Mouse (Mus musculus) lung, embryonic 15.5 days (tissue): ENCODE data around the gene Insl3. TPM values are rescaled to one million over a fixed set of nuclear protein-coding genes. Genes with fewer than 3 reads are reported as not detected.
A peak's percentile ranks its signal among the peaks of the same experiment; 100 is the strongest.

Experiments used
- ATAC-seq: fragments of 200-750 bp; cut with Nextera tagmentation; 2 replicates; pipeline ENCODE4 v1.8.0; 2017; ENCODE audit warnings: moderate number of reproducible peaks, borderline replicate concordance; ENCODE audit not compliant: low FRiP score, low TSS enrichment; ENCODE audit errors: extremely low read depth
- H3K27ac ChIP-seq: fragments of 300-500 bp; sonication (generic); 2 replicates; pipeline ENCODE4 v1.5.1; 2015; ENCODE audit warnings: moderate library complexity, mild to moderate bottlenecking, inconsistent platforms
- H3K27me3 ChIP-seq: fragments of 300-500 bp; sonication (generic); 2 replicates; pipeline ENCODE4 v1.6.1; 2015; ENCODE audit warnings: inconsistent platforms
- H3K36me3 ChIP-seq: fragments of 300-500 bp; sonication (generic); 2 replicates; pipeline ENCODE4 v1.6.1; 2015; ENCODE audit warnings: inconsistent platforms
- H3K4me1 ChIP-seq: fragments of 300-500 bp; sonication (generic); 2 replicates; pipeline ENCODE4 v1.6.1; 2015; ENCODE audit warnings: inconsistent platforms
- H3K4me2 ChIP-seq: fragments of 300-500 bp; sonication (generic); 2 replicates; pipeline ENCODE4 v1.6.1; 2015; ENCODE audit warnings: inconsistent platforms, mild to moderate bottlenecking, moderate library complexity
- H3K4me3 ChIP-seq: fragments of 300-500 bp; sonication (generic); 2 replicates; pipeline ENCODE4 v1.5.1; 2015; ENCODE audit warnings: mild to moderate bottlenecking, inconsistent platforms
- H3K9ac ChIP-seq: fragments of 300-500 bp; sonication (generic); 2 replicates; pipeline ENCODE4 v1.6.1; 2015; ENCODE audit warnings: inconsistent platforms
- H3K9me3 ChIP-seq: fragments of 300-500 bp; sonication (generic); 2 replicates; pipeline ENCODE4 v1.6.1; 2016; ENCODE audit warnings: inconsistent platforms
- WGBS: fragments of 180-500 bp; shearing (Covaris S2); methylation state at CpG from one replicate; pipeline ENCODE4 v1.1.7; 2015; 5-methylcytosine and 5-hydroxymethylcytosine counted together
- polyA plus RNA-seq: library from polyadenylated mRNA; unstranded; fragments of >200 nt; fragmentation: Nextera tagmentation; extraction: Ambion mirVana; gene quantifications from 2 replicates; pipeline ENCODE4 v1.2.1, GENCODE M21; 2015

The Insl3 gene
- polyA plus RNA-seq = 0.63 and 1.3 TPM in 2 replicates

GRCm38 (mm10) chr8:71689028-71689427, at the start of gene Insl3:
TSS of gene Insl3 (plus strand) at chr8:71689214.
- H3K4me2 ChIP-seq = no peak within 1 kb of the TSS
- no peaks in the 10 kb centered on the region for H3K9me3 ChIP-seq
- 11% methylated on average over 33 of the region's 33 CpGs for WGBS
- H3K4me3 ChIP-seq = no peak within 1 kb of the TSS
- H3K27ac ChIP-seq = no peak within 1 kb of the TSS
- H3K4me1 ChIP-seq = peaks cover 26% of the 10 kb centered on the region
- H3K27me3 ChIP-seq = peaks cover 100% of the 10 kb centered on the region
- no peaks in the 10 kb centered on the region for H3K36me3 ChIP-seq
- no peak for ATAC-seq
- H3K9ac ChIP-seq = no peak within 1 kb of the TSS

GRCm38 (mm10) chr8:71639318-71639717, 49.7 kb upstream of the Insl3 start:
- Histone ChIP-seq H3K9me3 (no peaks in the 10 kb centered on the region), H3K27me3 (peaks cover 19% of the 10 kb centered on the region), H3K4me3 (no peak overlapping the region), H3K9ac (no peak overlapping the region), H3K4me1 (peaks cover 5% of the 10 kb centered on the region; the same call in 1 of the 2 replicates), H3K36me3 (no peaks in the 10 kb centered on the region), H3K4me2 (no peak overlapping the region), H3K27ac (no peak overlapping the region)
- WGBS = 70% methylated on average over 4 of the region's 4 CpGs
- ATAC-seq = no peak

GRCm38 (mm10) chr8:71645510-71645909, 43.5 kb upstream of the Insl3 start:
- Histone ChIP-seq H3K27me3 (no peaks in the 10 kb centered on the region), H3K9me3 (no peaks in the 10 kb centered on the region), H3K4me3 (no peak overlapping the region), H3K36me3 (no peaks in the 10 kb centered on the region), H3K4me1 (no peaks in the 10 kb centered on the region), H3K9ac (no peak overlapping the region), H3K4me2 (no peak overlapping the region), H3K27ac (no peak overlapping the region)
- WGBS = 56% methylated on average over 9 of the region's 9 CpGs
- ATAC-seq = no peak

- Histone ChIP-seq H3K27me3 (peaks cover 65% of the 10 kb centered on the region), H3K9ac (no peak overlapping the region), H3K36me3 (no peaks in the 10 kb centered on the region), H3K4me1 (peaks cover 8% of the 10 kb centered on the region; the same call in 1 of the 2 replicates), H3K27ac (no peak overlapping the region), H3K9me3 (no peaks in the 10 kb centered on the region), H3K4me3 (no peak overlapping the region), H3K4me2 (peak overlapping the region; percentile 46)
- no peak for ATAC-seq
- WGBS = 1% methylated on average over 24 of the region's 24 CpGs
These were observed 34.4 kb upstream of the Insl3 start for GRCm38 (mm10) chr8:71654600-71654999.

- Histone ChIP-seq H3K4me3 (no peak overlapping the region), H3K36me3 (no peaks in the 10 kb centered on the region), H3K4me2 (no peak overlapping the region), H3K27ac (no peak overlapping the region), H3K9me3 (no peaks in the 10 kb centered on the region), H3K27me3 (peaks cover 81% of the 10 kb centered on the region), H3K4me1 (peaks cover 8% of the 10 kb centered on the region; the same call in 1 of the 2 replicates), H3K9ac (no peak overlapping the region)
- 30% methylated on average over 9 of the region's 9 CpGs for WGBS
- no peak for ATAC-seq
These were observed 31.2 kb upstream of the Insl3 start for GRCm38 (mm10) chr8:71657816-71658215.

- peaks cover 8% of the 10 kb centered on the region; the same call in 1 of the 2 replicates for H3K4me1 ChIP-seq
- H3K9ac ChIP-seq = no peak overlapping the region
- H3K4me2 ChIP-seq = no peak overlapping the region
- no peak overlapping the region for H3K4me3 ChIP-seq
- no peak overlapping the region for H3K27ac ChIP-seq
- WGBS = 24% methylated on average over 17 of the region's 17 CpGs
- H3K9me3 ChIP-seq = no peaks in the 10 kb centered on the region
- ATAC-seq = no peak
- H3K27me3 ChIP-seq = peaks cover 78% of the 10 kb centered on the region
- no peaks in the 10 kb centered on the region for H3K36me3 ChIP-seq
These were observed 30.4 kb upstream of the Insl3 start for GRCm38 (mm10) chr8:71658515-71659049.

GRCm38 (mm10) chr8:71659751-71660150, 29.3 kb upstream of the Insl3 start:
- ATAC-seq = no peak
- Histone ChIP-seq H3K27ac (no peak overlapping the region), H3K36me3 (no peaks in the 10 kb centered on the region), H3K27me3 (peaks cover 66% of the 10 kb centered on the region), H3K4me3 (no peak overlapping the region), H3K4me1 (peaks cover 4% of the 10 kb centered on the region; the same call in 1 of the 2 replicates), H3K9me3 (no peaks in the 10 kb centered on the region), H3K9ac (no peak overlapping the region), H3K4me2 (no peak overlapping the region)
- WGBS = 48% methylated on average over 1 of the region's 1 CpGs

- Histone ChIP-seq H3K27ac (no peak overlapping the region), H3K4me1 (peaks cover 7% of the 10 kb centered on the region), H3K4me3 (no peak overlapping the region), H3K9me3 (no peaks in the 10 kb centered on the region), H3K9ac (no peak overlapping the region), H3K36me3 (no peaks in the 10 kb centered on the region), H3K27me3 (peaks cover 59% of the 10 kb centered on the region), H3K4me2 (no peak overlapping the region)
- ATAC-seq = peak; percentile 48; the same call in 1 of the 2 replicates
- WGBS = 9% methylated on average over 35 of the region's 36 CpGs
These were observed 28.5 kb upstream of the Insl3 start for GRCm38 (mm10) chr8:71660325-71661120.

- Histone ChIP-seq H3K4me1 (peaks cover 29% of the 10 kb centered on the region), H3K36me3 (no peaks in the 10 kb centered on the region), H3K27ac (no peak overlapping the region), H3K9ac (no peak overlapping the region), H3K9me3 (no peaks in the 10 kb centered on the region), H3K4me2 (peak overlapping the region; percentile 52), H3K27me3 (peaks cover 53% of the 10 kb centered on the region), H3K4me3 (peak overlapping the region; percentile 19; the same call in 1 of the 2 replicates)
- ATAC-seq = peak; percentile 37; the same call in 1 of the 2 replicates
- WGBS = 3% methylated on average over 21 of the region's 22 CpGs
These were observed 23.5 kb upstream of the Insl3 start for GRCm38 (mm10) chr8:71665331-71666130.

GRCm38 (mm10) chr8:71666855-71667254, 22.2 kb upstream of the Insl3 start:
- peaks cover 57% of the 10 kb centered on the region for H3K27me3 ChIP-seq
- no peaks in the 10 kb centered on the region for H3K9me3 ChIP-seq
- WGBS = 35% methylated on average over 1 of the region's 1 CpGs
- H3K4me3 ChIP-seq = no peak overlapping the region
- no peaks in the 10 kb centered on the region for H3K36me3 ChIP-seq
- H3K4me2 ChIP-seq = no peak overlapping the region
- no peak for ATAC-seq
- no peak overlapping the region for H3K9ac ChIP-seq
- H3K4me1 ChIP-seq = peaks cover 41% of the 10 kb centered on the region
- no peak overlapping the region for H3K27ac ChIP-seq

- no peaks in the 10 kb centered on the region for H3K9me3 ChIP-seq
- H3K36me3 ChIP-seq = no peaks in the 10 kb centered on the region
- no peak overlapping the region for H3K27ac ChIP-seq
- H3K9ac ChIP-seq = no peak overlapping the region
- H3K4me3 ChIP-seq = no peak overlapping the region
- WGBS = 52% methylated on average over 5 of the region's 5 CpGs
- H3K4me1 ChIP-seq = peaks cover 43% of the 10 kb centered on the region
- peaks cover 55% of the 10 kb centered on the region for H3K27me3 ChIP-seq
- no peak for ATAC-seq
- no peak overlapping the region for H3K4me2 ChIP-seq
These were observed 21.8 kb upstream of the Insl3 start for GRCm38 (mm10) chr8:71667256-71667655.
